Mouse (Mus musculus) cerebellum, adult 2 months (tissue): Measurements from ENCODE around the gene Lsm2.
"Not testable (repeated sequence)": the region's sequence is repeated elsewhere in the genome, so short reads cannot be mapped to it uniquely, and the experiment has no call there.

ENCODE experiments used
- CTCF ChIP-seq: fragments of 200-500 bp; IDR thresholded peaks from 2 replicates; pipeline ENCODE4 v1.5.1; 2011; ENCODE audit warnings: low read depth, mild to moderate bottlenecking, control low read depth, low read length, moderate library complexity, borderline replicate concordance; ENCODE audit not compliant: insufficient read depth
- POLR2A ChIP-seq: fragments of 200-500 bp; IDR thresholded peaks from 2 replicates; pipeline ENCODE4 v1.6.1; 2011; ENCODE audit warnings: low read length, control low read depth, borderline replicate concordance; ENCODE audit not compliant: insufficient read depth

GRCm38 (mm10) chr17:34999871-35000716 is 18.4 kb downstream of the Lsm2 start:
- not testable (repeated sequence) for TF ChIP-seq CTCF, POLR2A
